In genomic region chr8:120381865-120382264, GRCm38 (mm10) we compare ENCODE assay signal across 10 mouse cellular contexts.
DNase-seq lines count a peak whose midpoint lies in the region; ATAC-seq and TF ChIP-seq lines count a peak whose summit lies in the region.
"Had no signal": no experiment of that assay in that cellular context is flagged by ENCODE, and none has a peak within 500 bp of the region (broad histone marks: within the 10 kb centered on the region; RNA-seq: fewer than 3 reads in every experiment).

No protein-coding gene starts in this region.

- no peak overlapping the region for H3K9ac ChIP-seq in lung, embryonic 15.5 days
- H3K9ac ChIP-seq in stomach, postnatal 0 days (ENCODE audit: low read length) = no peak overlapping the region

- H3K4me1 ChIP-seq in cerebellum, adult 2 months (ENCODE audit: control insufficient read depth, insufficient read depth, low read length) = peaks cover 32% of the 10 kb centered on the region
- H3K4me1 ChIP-seq in lung, embryonic 15.5 days = peaks cover 50% of the 10 kb centered on the region
- peaks cover 79% of the 10 kb centered on the region for H3K4me1 ChIP-seq in midbrain, embryonic 10.5 days
- H3K4me1 ChIP-seq in stomach, postnatal 0 days (replicated peaks; ENCODE audit: control insufficient read depth, insufficient read depth) = peaks cover 9% of the 10 kb centered on the region

- TF ChIP-seq POLR2A in cerebellum, adult 2 months (IDR thresholded peaks at IDR 0.05; ENCODE audit: borderline replicate concordance, insufficient read depth, low read length) = no peak

- peak overlapping the region; percentile 66 for H3K27ac ChIP-seq in cerebellum, adult 2 months (ENCODE audit: insufficient read depth, low read length)
- H3K27ac ChIP-seq in lung, embryonic 15.5 days = peak overlapping the region; percentile 92
- H3K27ac ChIP-seq in midbrain, embryonic 10.5 days (replicated peaks) = peak overlapping the region; percentile 61; the same call in 1 of the 2 replicates
- peak overlapping the region; percentile 74; the same call in 1 of the 2 replicates for H3K27ac ChIP-seq in stomach, postnatal 0 days (replicated peaks)

- no peak for TF ChIP-seq CTCF in cerebellum, adult 2 months (IDR thresholded peaks at IDR 0.05; ENCODE audit: borderline replicate concordance, insufficient read depth, low read depth, low read length)
- TF ChIP-seq CTCF in stomach, postnatal 0 days (IDR thresholded peaks at IDR 0.05; ENCODE audit: low read depth) = no peak

- H3K9me3 ChIP-seq in lung, embryonic 15.5 days = no peaks in the 10 kb centered on the region
- no peaks in the 10 kb centered on the region; the same call in 1 of the 2 replicates for H3K9me3 ChIP-seq in midbrain, embryonic 10.5 days (replicated peaks)
- no peaks in the 10 kb centered on the region for H3K9me3 ChIP-seq in stomach, postnatal 0 days (ENCODE audit: control insufficient read depth, low read length)

- WGBS in cerebellum, adult 2 months = 33% methylated on average over 4 of the region's 4 CpGs
- 46% methylated on average over 4 of the region's 4 CpGs for WGBS in lung, embryonic 15.5 days
- 44% methylated on average over 4 of the region's 4 CpGs for WGBS in midbrain, embryonic 10.5 days
- 63% methylated on average over 4 of the region's 4 CpGs for WGBS in stomach, postnatal 0 days

- no peaks in the 10 kb centered on the region for H3K27me3 ChIP-seq in cerebellum, adult 2 months (ENCODE audit: control insufficient read depth, insufficient read depth, low read length)
- no peaks in the 10 kb centered on the region for H3K27me3 ChIP-seq in lung, embryonic 15.5 days
- peaks cover 55% of the 10 kb centered on the region for H3K27me3 ChIP-seq in midbrain, embryonic 10.5 days (ENCODE audit: low read depth, poor library complexity, severe bottlenecking)
- H3K27me3 ChIP-seq in stomach, postnatal 0 days (ENCODE audit: control insufficient read depth, insufficient read depth, low read length) = no peaks in the 10 kb centered on the region

- H3K4me3 ChIP-seq in cerebellum, adult 2 months (replicated peaks; ENCODE audit: insufficient read depth, low read depth, low read length) = no peak overlapping the region
- no peak overlapping the region for H3K4me3 ChIP-seq in lung, embryonic 15.5 days
- H3K4me3 ChIP-seq in midbrain, embryonic 10.5 days = no peak overlapping the region
- no peak overlapping the region for H3K4me3 ChIP-seq in stomach, postnatal 0 days (ENCODE audit: low read depth, low read length)

- TF ChIP-seq EP300 in stomach, postnatal 0 days (optimal IDR thresholded peaks at IDR 0.05) = no peak

- ATAC-seq in lung, embryonic 15.5 days (ENCODE audit: borderline replicate concordance, extremely low read depth, low FRiP score, low TSS enrichment) = 0 out of 2 replicates have a peak, but pooled peaks have one; percentile 0
- ATAC-seq in stomach, postnatal 0 days (ENCODE audit: low FRiP score, low TSS enrichment) = no peak
- ATAC-seq: activated CD4-positive, CD25-positive, alpha-beta regulatory T cell, adult 4 months had no signal

- H3K4me2 ChIP-seq in lung, embryonic 15.5 days = no peak overlapping the region
- no peak overlapping the region for H3K4me2 ChIP-seq in stomach, postnatal 0 days (replicated peaks; ENCODE audit: low read depth)

- no peaks in the 10 kb centered on the region for H3K36me3 ChIP-seq in lung, embryonic 15.5 days
- no peaks in the 10 kb centered on the region for H3K36me3 ChIP-seq in midbrain, embryonic 10.5 days
- H3K36me3 ChIP-seq in stomach, postnatal 0 days (ENCODE audit: control insufficient read depth, insufficient read depth, low read length) = no peaks in the 10 kb centered on the region

- intact Hi-C loops in gastrocnemius, postnatal 36 days (cut with DNase I) = no loop called here

- DNase-seq in cerebellum, adult 2 months = no peak
- DNase-seq in cerebellum, postnatal 4 days (ENCODE audit: low spot score in 2 of 2) = no peak
- no peak for DNase-seq in lung, postnatal 36 days
- no peak for DNase-seq in midbrain, embryonic 10.5 days (ENCODE audit: low spot score)
- no peak for DNase-seq in stomach, postnatal 0 days (ENCODE audit: low spot score)
- DNase-seq in Muller cell, postnatal 12 days (ENCODE audit: inconsistent ontology term) = no peak
- DNase-seq in gastrocnemius, postnatal 36 days = no peak
- DNase-seq: embryo, embryonic 11 days had no signal
